In genomic region chr4:71756441-71757221, GRCm38 (mm10) we compare ENCODE assay signal across 17 mouse cellular contexts. TPM values are rescaled to one million over a fixed set of nuclear protein-coding genes. Genes with fewer than 3 reads are reported as not detected.
A peak's percentile ranks its signal among the peaks of the same experiment; 100 is the strongest.
DNase-seq lines count a peak whose midpoint lies in the region; TF ChIP-seq lines count a peak whose summit lies in the region.
"Had no signal": no experiment of that assay in that cellular context is flagged by ENCODE, and none has a peak within 500 bp of the region (broad histone marks: within the 10 kb centered on the region; RNA-seq: fewer than 3 reads in every experiment).

No protein-coding gene starts in this region.

- DNase-seq in heart, adult 18-20 months = peak; percentile 4 to 9
- no peak for DNase-seq in heart, adult 2 months
- peak; percentile 15 for DNase-seq in ovary, postnatal 14 days (ENCODE audit: low spot score)
- no peak for DNase-seq in ovary, postnatal 36 days (ENCODE audit: low spot score)
- DNase-seq in kidney, postnatal 10 days = peak; percentile 73
- peak; percentile 7 for DNase-seq in testis, postnatal 14 days (ENCODE audit: low spot score)
- DNase-seq in embryo, embryonic 11 days = no peak
- DNase-seq in layer of hippocampus, postnatal 25 days (ENCODE audit: extremely low spot score in 1 of 2, low spot score in 1 of 2) = no peak
- DNase-seq: layer of hippocampus, postnatal 36 days; right cerebral cortex, postnatal 14 days had no signal

- TF ChIP-seq POLR2A in heart, adult 2 months (IDR thresholded peaks at IDR 0.05; ENCODE audit: insufficient read depth, low read depth, low read length) = no peak

- H3K36me3 ChIP-seq in heart, adult 2 months (ENCODE audit: control insufficient read depth, insufficient read depth, low read length) = no peaks in the 10 kb centered on the region
- H3K36me3 ChIP-seq: hindbrain, embryonic 12.5 days; lung, embryonic 15.5 days had no signal

- no peak overlapping the region for H3K27ac ChIP-seq in heart, adult 2 months
- H3K27ac ChIP-seq: forebrain, embryonic 13.5 days; hindbrain, embryonic 12.5 days; lung, embryonic 15.5 days had no signal

- H3K27me3 ChIP-seq in heart, adult 2 months (ENCODE audit: control insufficient read depth, insufficient read depth, low read length) = no peaks in the 10 kb centered on the region
- H3K27me3 ChIP-seq: forebrain, embryonic 13.5 days; hindbrain, embryonic 12.5 days; lung, embryonic 15.5 days had no signal

- H3K4me1 ChIP-seq in heart, adult 2 months (ENCODE audit: control insufficient read depth, insufficient read depth, low read length) = no peaks in the 10 kb centered on the region
- H3K4me1 ChIP-seq: forebrain, embryonic 13.5 days; hindbrain, embryonic 12.5 days; lung, embryonic 15.5 days had no signal

- intact Hi-C loops in heart, adult 2 months (cut with DNase I) = no loop called here

- no peak overlapping the region for H3K9ac ChIP-seq in heart, adult 2 months (ENCODE audit: low read depth, low read length)
- H3K9ac ChIP-seq: forebrain, embryonic 13.5 days; hindbrain, embryonic 12.5 days; lung, embryonic 15.5 days had no signal

- no peak for TF ChIP-seq CTCF in heart, adult 2 months (IDR thresholded peaks at IDR 0.05)

- no peak for TF ChIP-seq EP300 in heart, adult 2 months (IDR thresholded peaks at IDR 0.05; ENCODE audit: insufficient read depth, low read depth, low read length)

- H3K79me2 ChIP-seq in heart, adult 2 months (replicated peaks; ENCODE audit: control insufficient read depth, insufficient read depth, low read length) = no peaks in the 10 kb centered on the region

- no peak overlapping the region for H3K4me3 ChIP-seq in heart, adult 2 months
- H3K4me3 ChIP-seq: forebrain, embryonic 13.5 days; hindbrain, embryonic 12.5 days; lung, embryonic 15.5 days had no signal

- 53% methylated on average over 11 of the region's 11 CpGs for WGBS in heart, adult 2 months

RNA-seq across cellular contexts. Expression of gene Gm11232, which starts 1.1 kb away (rescaled TPM):
- not detected for total RNA-seq in heart, adult 18-20 months (2021)
- not detected for total RNA-seq in heart, adult 2 months (2021)
- not detected in 2 replicates for polyA plus RNA-seq in heart, adult 2 months (2012; rRNA removed)
- not detected for total RNA-seq in layer of hippocampus, postnatal 25 days (2021)
- total RNA-seq: layer of hippocampus, postnatal 36 days; MEL had no signal
- polyA plus RNA-seq: C2C12; embryonic facial prominence, embryonic 14.5 days; forebrain, embryonic 13.5 days; hindbrain, embryonic 12.5 days; midbrain, embryonic 11.5 days had no signal

Comparison
In these comparisons a context has a peak if more than half of its experiments do, and no peak if none do; other contexts are left out.
1. DNase-seq: peak in heart, adult 18-20 months (2 of 2), ovary, postnatal 14 days (single experiment), kidney, postnatal 10 days (single experiment) and testis, postnatal 14 days (single experiment); none in heart, adult 2 months (0 of 2), ovary, postnatal 36 days (single experiment), embryo, embryonic 11 days (single experiment) and layer of hippocampus, postnatal 25 days (0 of 2).